Mouse (Mus musculus) right cerebral cortex, adult 18-20 months (tissue): Measurements from ENCODE around the gene Rars2.
"Not testable (repeated sequence)": the region's sequence is repeated elsewhere in the genome, so short reads cannot be mapped to it uniquely, and the experiment has no call there.

ENCODE experiments used
- DNase-seq: peaks from one replicate; pipeline ENCODE4 v3.0.0; 2022; ENCODE audit warnings: mixed read lengths

Gene Rars2

DNA sequence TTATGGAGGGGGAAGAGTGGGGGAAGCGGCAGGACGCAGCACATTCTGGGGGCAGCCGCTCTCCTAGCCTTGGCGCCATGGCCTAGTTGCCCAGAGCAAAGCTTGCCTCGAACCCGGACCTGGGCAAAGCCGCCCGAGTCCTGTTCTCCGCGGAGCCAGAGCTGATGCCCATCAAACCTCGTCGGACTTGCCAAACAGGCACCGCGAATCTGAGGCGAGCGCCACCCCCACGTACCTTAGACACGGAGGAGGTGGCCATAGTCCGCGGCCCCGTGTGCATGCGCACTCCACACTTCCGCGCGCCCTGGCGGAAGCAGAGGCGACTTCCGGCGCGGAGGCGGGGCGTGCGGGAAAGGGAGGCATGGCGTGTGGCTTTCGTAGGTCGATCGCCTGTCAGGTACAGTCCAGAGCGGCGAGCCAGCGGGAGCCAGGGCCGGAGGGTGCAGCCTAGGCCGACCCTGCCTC lies at the start of gene Rars2, which contains the start of gene Orc3:
TSS of gene Rars2 (plus strand) at position 328 of the 465 bp plus-strand sequence.
TSS of gene Orc3 (minus strand) at position 315 of the 465 bp plus-strand sequence.
- peak; percentile 95 for DNase-seq

DNA sequence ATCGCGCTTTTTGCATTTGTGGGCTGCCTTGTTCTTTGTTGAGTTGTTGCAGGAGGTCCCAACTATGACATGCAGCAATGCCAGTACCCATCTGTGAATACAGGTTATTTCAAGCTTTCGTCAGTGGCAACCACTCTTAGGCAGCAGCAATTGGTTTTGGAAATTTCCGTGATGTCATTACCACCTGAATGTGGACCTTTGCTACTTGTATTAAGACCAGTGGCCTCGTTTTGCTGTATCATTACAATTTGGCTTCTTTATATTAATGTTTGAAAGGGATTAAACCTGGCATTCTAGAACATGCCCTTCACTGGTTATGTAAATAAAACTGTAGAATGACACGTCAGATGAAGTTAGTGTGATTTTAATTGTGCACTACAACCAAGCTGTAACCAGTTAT lies 48.5 kb upstream of the Rars2 start:
- DNase-seq: no peak

DNA sequence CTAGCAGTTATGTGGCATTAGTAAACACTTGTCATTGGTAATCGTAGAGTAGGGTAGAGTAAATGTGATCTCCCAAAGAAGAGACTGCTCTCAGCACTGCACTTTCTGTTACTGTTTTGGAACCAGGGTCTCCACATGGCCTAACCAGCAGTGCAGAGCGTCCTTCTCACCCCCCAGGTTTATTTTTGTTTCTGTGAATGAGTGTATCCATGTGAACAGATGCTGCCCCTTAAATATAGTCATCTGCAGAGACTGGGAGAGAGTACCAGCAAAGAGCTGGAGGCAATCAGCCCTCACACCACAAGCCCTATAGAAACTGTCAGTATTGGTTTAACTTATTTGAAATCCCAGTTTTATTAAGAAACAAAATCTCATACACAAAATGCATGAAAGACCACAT lies 41.9 kb upstream of the Rars2 start:
- peak; percentile 31 for DNase-seq

DNA sequence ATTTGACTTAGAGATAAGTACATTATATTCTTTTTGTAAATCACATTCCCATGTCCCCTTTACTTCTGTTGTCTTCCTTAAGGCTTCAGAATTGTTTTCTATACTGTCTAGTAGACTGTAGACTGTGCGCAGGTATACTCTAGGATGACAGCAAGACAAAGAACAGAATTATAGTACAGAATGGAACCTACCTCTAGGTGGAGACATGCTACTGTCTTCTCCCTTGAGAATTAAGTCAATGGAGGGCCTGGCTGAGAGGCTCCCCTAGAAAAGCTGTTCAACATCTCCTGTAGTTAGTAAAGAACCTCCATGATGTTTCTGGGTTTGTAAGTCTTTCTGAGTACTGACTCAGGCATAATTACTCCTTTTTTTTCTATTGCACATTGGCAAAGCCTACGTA lies 37.7 kb upstream of the Rars2 start:
- DNase-seq: no peak

DNA sequence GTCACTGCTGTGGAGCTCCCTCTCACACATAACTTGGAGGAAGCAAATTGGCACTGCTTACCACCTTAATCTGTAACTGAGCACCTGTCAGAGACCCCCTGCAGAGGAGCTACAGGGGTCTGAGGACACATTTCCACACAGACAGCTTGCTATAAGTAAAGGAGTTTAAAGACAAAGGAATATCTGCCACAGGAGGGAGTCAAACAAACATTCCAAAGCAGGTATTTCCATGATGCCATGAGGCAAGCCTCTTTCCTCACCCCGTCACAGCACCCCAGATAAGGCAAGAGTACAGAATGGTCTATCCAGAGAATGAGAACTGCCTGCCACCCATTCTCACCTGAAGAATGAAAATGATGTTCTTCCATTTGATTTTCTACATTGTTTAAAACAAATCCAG lies 35.5 kb upstream of the Rars2 start:
- DNase-seq: no peak

DNA sequence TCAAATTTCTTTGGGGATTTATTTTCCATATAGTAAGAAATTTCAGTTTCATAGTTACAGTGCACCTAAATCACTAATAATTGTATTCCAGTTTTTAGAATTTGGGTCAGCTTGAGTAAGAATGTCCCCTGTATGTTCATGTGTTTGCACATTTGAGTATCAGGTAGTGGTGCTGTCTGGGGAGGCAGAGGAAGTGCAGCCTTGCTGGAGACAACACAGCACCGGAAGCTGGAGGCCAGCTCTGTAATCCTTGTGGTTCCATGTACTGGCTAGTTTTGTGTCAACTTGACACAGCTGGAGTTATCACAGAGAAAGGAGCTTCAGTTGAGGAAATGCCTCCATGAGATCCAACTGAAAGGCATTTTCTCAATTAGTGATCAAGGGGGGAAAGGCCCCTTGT lies 33.3 kb upstream of the Rars2 start:
- DNase-seq: not testable (repeated sequence)

DNA sequence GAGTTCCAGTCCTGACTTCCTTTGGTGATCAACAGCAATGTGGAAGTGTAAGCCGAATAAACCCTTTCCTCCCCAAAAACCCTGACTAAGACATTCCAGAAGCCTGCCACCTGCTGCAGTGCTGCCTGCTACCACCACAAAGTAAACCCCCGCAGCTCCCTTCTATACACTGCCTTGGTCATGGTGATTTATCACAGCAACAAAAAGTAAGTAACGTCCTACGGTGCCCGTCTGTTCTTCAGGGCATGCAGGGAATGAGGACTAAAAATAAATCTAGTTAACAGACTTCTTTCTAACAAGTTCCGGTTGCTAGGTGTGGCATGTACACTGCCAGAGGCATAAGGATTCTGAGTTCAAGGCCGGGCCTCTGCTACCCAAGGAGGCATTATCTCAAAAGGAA lies 32.8 kb upstream of the Rars2 start:
- DNase-seq: peak; percentile 55

DNA sequence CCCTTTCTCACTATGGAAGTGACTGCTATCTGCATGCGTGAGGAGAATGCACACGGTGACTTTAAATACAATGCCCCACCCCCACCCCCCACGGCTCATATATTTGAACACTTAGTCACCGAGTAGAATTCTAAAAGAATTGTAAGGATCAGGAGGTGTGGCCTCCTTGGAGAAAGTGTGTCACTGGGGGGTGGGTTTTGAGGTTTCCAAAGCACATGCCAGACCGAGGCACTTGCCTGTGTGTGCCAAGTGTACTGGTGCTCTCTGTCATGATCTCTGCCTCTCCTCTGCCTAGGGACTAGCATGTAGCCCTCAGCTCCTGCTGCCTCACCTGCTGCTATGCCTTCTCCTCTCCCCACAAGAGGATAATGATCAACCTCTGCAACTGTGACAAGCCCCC lies 32.3 kb upstream of the Rars2 start:
- no peak for DNase-seq

DNA sequence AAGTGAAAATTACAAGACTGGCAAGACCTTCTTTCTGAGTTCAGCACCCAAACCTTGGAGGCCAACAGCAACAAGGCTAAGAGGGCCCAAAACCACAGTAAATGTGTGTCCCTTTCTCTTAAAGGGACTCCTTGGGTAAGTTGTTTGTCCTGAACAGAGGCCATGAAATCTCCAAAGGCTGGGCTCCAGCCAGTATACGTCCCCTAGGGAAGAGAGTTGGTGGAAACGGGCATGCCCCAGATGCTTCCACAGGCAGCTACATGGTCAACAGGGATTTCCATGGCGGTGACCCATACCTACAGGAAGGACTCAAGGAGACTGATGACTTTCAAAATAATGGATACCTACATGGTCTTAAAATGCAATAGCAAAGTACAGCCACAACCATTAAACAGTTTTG lies 31.3 kb upstream of the Rars2 start:
- DNase-seq: no peak

DNA sequence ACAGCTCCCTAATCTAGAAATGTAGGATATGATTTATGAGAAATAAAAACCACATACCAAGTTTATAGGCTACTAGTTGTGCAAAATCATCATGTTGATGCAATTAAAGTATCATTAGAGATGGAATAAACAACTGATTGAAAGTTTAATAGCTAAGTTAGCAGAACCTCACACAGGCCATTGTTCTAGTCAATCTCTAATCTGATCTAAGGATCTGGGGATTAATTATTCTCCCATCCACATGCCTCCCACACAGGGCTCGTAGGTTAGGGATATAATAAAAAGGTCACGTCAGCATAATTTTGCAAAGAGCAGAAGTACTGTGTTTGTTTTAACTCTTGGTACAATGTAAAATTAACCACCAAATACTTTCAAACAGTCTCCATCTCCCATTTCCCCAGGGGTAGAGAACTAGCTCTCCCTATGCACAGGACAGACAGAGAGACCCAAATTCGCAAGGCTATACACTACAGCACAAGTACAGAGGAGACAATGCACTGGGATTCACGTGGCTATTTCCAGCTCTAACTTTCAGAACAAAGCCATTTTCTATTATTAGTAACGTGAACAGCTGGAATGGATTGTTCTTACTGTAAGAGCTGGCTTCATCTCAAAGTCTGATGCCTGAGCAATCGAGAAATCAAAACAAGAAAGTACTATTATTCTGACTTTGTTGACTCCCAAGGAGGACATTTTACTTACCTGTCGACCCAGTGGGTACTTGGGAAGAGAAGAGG lies 29.7 kb upstream of the Rars2 start:
- no peak for DNase-seq

DNA sequence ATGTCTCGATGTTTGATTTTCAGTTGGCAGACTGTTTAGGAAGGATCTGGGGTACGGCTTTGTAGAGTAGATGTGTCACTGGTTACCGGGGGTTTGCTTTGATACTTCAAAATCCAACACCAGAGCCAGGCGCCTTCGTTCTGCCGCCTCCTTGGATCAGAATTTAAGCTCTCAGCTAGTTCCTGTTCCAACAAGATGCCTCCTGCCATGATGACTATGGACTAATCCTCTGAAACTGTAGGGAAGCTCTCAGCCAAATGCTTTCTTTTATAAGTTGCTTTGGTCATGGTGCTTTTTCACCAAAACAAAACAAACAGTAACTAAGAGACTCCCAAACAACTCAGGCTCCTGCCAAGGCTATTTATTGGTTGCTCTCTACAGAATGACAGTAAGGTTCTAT lies 11.6 kb upstream of the Rars2 start:
- no peak for DNase-seq

DNA sequence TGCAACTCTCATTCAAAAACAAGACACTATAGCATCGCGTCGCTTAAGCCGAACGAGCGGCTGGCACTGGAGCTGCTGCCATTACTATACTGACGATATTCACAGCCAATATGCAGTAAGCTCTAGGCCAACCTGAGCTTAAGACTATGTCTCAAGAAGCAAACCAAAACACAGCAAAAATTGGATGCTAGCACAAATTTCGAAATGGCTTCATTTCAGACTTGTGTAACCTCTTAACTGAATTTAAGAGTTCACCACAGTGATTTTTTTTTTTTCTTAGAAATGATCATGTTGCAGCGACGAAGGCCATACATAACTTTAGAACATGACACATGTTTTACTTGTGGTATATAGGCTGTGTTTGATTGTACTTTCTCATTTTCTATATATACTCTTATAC lies 8.1 kb upstream of the Rars2 start:
- DNase-seq: no peak

DNA sequence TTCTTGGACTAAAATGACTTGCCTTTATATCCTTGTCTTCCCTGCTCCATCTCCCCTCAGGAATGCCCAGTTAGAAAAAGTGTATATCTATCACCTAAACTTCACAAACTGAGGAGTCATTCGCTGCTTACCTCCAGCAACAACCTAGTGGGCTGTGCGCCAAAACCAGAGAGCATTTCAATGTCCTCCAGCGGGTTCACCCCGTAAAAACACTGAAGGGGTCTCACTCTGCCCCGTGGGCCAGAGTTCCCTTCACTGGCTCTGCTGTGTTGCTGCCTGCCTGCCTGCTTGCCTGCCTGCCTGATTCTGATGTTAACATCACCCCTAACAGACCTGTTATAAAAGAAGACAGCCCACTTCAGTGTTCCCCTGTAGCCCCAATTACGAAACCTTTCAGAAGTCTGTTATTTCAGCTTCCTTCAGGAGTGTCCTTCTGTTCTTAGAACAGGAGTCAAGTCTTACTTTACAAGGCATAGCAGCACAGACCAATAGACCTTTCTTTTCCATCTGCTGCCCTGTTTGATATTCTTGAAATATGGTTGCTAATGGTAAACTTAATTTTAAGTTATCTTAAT lies 1.1 kb upstream of the Rars2 start:
- no peak for DNase-seq

DNA sequence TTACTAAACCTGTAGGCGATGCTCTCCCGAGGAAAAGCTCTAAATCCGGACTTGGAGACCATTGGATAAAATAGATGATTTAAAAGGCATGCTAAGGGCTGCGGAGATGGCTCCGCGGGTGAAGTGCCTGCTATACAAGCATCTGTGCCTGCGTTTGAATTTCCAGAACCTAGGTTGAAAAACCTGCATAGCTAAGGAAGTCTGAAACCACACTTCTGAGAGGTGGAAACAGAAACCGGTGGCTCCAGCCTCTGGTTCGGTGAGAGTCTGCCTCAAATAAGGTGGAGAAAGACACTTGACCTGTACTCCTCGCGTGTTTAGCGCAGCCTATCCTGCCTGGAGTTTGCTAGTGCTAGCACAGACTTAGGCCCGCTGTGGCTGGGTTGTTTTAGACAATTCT lies 546 bp downstream of the Rars2 start:
- peak; percentile 11 for DNase-seq

DNA sequence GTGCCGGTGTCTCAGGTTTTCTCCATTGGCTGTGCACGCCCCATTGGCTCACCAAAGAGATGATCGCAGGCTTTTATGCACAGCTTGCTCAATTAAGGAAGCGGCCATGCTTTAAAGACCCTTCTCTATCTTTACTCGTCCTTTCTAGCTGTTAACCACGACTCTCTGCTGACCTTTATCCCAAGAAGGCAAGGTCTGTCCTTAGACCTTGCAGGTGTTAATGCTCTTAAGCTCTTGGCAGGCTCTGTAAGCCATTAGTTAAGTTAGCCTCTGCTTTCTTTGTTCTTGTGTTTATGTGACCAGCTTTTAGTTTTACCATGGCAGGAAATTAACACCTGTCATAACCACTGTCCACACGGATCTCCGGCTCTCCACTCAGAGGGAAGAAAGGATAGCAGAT lies 1.4 kb downstream of the Rars2 start:
- DNase-seq: no peak

DNA sequence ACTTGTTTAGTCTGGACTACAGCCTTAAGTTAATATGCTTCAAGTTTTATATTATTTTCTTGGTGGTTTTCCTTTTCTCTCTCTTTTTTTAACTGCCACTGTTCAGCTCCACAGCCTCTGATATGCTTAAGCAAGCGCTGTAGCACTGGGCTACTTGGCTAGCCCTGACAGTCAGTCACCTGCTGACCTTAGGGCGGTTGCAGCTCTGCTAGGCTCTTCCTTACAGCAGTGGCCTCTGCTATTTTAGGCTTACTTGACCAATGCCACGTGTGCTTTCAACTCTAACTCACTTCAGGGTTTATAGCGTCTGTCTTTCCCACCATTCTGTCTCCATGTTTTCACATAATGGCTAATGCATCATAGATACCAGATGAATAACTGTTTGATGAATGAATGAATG lies 10.8 kb downstream of the Rars2 start:
- DNase-seq: no peak

DNA sequence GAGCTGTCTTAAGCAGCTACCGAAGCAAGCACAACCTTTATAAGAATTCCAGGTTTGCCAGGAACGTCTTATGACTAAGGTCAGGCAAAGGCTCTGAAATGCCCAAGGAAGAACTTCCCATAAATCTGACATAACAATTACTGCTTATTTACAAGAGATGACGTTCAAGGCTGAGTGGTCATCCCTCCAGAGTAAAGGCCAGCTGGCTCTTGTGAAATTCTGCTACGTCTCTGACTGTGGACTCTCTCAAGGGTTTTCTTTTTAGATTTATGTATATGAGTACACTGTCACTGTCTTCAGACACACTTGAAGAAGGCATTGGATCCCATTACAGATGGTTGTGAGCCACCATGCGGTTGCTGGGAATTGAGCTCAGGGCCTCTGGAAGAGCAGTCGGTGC lies 11.6 kb downstream of the Rars2 start:
- no peak for DNase-seq

DNA sequence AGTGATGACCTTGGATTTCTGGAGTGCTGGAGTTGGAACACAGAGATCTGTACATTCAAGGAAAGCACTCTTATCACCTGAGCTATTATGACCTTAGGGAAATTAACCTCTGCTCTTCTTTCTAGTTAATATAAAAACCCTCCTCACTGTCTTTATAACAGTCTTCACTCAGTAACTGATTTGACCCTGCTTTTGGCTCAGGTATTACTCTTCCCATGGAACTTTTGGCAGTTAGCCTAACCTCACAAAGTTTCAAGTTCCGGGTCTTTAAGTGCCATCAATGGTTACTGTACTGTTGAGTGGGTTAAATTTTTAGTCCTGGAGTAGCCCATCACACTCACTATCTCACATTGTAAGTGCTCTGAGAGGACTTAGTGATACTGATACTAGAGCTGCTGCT lies 15.2 kb downstream of the Rars2 start:
- no peak for DNase-seq

DNA sequence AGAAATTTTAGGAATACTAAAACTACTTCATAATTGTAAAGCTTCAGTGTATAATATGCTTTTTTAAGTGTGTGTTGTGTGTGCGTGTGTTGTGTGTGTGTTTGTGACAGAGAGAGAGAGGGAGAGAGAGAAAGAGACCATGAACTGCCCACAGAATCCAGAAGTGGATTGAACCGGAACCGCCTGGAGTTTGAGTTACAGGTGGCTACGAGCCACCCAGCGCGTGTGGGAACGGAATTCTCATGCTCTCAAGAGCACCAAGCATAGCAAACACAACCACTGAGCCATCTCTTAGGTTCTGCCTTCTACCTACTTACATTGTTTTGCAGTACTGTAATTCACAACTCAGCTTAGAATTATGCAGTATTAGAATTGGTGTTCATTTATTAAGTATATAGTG lies 19.4 kb downstream of the Rars2 start:
- no peak for DNase-seq

DNA sequence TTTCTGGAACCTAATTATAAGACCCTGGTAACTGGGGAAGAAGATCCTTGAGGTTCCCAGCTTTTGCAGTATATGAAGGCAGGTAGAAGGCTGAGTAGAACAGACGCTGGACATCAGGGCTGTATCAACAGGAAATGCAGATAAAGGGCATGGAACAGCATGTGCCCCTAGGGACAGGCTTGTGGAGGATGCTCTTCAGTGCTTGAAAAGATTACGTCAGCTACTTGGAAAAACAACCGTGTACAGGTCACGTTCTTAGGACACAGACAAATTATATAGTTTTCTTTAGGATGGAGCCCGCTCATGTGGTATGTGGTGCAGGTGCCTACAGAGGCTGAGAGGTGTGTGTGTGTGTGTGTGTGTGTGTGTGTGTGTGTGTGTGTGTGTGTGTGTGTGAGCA lies 21.3 kb downstream of the Rars2 start:
- DNase-seq: no peak

DNA sequence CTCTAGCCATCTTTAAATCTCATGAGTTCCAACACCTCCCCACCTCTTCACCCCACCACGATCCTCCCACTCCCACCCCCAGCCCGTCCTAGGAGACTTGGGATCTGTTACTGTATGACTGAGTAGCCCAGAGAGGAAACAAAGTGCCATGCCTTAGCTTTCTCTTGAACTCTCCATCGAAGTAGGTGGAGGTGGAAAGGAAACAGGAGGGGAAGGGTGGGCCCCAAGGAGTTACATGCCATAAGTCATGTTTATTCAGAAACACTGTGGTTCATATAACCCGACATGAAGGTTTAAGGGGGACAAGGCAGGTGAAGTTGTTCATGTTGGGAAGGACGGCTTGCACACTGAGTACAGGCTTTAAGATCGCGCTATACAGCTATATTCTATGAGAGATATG lies 22.6 kb downstream of the Rars2 start:
- no peak for DNase-seq

DNA sequence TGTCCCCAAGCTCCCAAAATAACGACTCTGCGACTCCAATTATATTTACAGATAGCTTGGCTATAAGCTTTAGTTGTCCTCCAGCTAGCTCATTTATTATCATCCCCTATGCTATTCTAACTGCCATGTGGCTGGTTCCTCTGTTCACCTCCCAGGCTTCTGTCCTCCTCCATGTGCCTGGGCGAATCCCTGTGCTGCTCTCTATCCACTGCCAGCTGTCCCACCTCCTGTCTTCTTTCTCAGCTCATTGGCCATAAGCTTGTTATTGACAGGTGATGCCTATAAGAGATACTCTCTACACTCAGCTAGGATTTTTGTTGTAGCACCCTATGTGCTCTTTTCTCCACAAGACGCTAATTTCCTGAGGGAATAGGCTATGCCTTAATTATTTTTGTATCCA lies 23.1 kb downstream of the Rars2 start:
- DNase-seq: no peak

DNA sequence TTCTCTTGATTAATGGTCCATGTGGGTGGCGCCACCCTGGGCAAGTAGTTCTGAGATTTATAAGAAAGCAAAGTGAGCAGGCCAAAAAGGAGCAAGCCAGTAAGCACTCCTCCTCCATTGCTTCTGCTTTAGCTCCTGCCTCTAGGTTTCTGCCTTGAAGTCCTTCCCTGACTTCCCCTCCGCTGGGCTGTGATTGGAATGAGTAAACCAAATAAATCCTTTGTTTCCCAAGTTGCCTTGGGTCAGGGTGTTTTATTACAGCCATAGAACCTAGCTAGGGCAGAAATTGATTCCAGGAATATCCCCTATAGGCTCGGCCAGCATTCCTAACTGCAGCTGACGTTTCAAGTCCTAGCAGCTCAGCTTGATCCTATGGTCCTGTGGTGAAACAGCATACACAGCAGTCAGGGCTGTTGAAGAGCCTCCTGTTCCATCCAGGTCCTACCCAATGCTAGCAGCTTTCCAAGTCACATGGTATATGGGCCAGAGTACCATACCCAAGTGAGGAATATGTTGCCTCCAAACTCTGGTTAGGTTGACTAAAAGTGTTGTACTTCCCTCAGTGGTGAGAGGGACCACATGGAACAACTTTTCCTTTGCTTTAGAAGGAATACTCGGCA lies 25.1 kb downstream of the Rars2 start:
- no peak for DNase-seq

DNA sequence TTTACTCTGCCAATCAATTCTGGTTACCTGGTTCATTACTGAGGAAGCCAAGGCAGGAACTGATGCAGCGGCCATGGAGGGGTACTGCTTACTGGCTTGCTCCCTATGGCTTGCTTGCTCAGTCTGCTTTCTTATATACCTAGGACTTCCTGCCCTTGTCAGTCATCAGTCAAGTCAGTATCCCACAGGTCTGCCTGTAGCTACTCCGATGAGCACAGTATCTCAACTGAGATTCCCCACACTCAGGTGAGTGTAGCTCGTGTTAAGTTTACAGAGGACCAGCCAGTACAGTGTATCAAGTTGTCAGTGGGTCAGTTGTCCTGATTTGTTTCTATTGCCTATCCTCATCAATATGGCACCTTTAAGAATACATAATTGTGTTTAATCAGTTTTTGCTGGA lies 26.0 kb downstream of the Rars2 start:
- no peak for DNase-seq
